Mouse (Mus musculus): ENCODE data around the gene Crip2.

Gene Crip2

DNA sequence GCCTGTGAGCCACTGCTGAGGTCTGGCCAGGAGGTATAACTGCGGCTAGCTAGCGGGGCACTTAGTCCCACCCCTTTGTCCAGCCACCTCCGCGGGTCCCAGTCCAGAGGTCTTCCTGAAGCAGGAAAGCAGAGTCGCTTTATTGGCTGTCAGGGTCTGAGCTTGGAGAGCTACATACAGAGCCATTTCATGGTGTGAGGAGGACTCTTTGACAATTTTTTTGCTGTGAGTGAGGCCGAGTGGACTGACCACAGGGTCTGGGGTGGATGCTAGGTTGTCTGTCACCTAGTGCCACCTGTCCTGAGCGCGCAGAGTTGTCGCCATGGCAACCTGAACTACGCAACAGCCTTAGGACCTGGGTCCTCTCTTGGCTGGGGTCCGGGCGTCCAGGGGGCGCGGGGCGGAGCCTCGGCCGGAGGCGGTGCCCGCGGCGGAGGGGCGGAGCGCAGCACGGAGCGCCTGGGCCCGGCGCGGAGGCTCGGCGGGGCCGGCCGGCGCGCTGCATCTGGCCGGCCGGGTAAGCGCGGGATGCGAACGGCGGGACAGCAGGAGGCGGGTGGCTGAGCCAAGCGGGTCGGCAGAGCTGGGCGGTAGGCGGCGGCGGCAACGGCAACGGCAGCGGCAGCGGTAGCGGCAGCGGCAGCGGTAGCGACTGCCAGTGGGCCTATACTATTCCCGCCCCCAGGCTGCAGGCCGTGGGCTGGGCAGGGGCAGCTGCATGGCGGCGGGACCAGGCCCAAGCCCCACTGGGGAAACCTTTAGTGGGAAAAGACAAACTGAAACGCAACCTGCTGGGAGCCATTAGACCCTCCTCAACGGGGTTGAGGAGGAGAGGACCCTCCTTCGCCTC is 45.6 kb downstream of the Crip2 start, which contains the start of gene Tmem121:
Gene Tmem121 (plus strand): TSS at position 489 of the 850 bp plus-strand sequence.
- no peak for DNase-seq (ENCODE audit: low spot score)

DNA sequence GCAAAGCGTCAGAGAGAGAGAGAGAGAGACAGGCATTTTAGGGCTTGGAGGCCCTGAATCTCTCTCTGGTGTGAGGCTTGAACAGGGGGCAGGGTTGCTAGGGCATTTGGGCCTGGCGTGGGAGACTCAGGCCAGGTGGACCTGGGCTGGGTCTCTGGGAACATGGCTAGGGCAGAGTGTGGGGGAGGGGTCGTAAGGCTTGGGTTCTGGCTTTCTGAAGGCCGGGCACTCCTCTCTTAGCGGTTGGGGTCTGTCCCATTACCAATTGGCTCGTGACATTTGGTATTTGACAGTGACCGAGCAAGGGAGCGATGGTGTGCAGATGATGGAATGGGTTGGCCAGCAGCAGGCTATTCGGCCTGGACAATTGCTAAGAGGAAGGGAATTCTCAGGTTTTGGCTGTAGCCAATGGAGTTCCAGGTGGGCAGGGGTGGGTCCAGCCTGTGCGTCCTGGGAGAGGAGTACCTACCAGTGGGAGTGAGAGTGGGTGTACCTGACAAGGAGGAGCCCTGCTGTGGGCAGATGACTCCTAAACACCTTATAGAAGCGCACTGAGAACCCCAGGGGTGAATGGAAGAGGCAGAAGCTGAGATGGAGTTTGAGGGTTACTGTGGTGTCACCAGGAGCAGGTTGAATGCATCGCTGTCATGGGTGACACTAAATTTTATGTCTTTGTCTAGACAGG is 46.4 kb downstream of the Crip2 start:
- DNase-seq (ENCODE audit: low spot score): no peak

DNA sequence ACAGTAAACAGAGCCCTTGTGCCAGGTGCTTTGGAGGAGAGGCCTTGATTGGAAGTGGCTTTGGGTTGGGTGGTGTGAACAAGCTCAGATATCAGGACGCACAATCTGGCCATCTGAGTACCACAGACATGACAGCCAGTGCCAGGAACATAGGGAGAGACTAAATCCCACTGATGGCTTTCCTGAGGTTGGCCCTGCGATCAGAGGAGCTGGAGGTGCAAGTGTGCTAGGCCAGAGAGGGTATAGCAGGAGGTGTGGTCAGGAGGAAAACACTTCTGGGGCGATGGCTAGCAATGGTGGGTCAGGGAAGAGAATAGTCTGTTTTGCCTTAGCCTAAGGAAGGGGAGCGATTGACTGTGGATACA is 47.0 kb downstream of the Crip2 start:
- no peak for DNase-seq (ENCODE audit: low spot score)

DNA sequence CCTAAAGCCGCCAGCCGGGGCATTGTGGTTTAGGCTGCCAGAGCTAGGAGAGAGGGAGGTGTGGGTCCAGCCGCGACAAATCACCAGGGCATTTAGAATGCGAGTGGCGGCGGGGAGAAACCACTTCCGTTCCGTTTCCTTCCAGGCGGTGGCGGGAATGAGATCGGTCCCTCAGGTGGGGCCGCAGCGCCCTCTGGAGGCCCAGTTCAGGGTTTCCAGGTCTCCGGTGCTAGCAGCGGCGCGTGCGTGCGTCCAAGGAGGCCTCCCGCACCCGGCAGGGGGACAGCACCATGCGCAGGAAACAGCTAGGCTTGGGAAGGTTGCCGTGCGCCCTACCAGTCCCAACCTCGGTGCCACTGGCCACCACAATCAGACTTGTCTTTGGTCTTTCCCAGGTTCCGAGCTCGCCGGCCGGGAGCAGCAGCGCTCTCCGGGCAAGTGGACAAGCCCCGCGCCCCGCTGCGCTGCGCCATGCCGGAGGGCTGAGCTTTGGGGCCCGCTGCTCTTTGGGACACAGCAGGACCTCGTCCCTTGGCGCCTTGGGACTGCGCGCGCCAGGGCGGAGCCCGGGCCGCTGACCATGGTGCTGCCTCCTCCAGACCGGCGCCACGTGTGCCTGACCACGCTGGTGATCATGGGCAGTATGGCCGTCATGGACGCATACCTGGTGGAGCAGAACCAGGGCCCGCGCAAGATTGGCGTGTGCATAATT is 47.7 kb downstream of the Crip2 start:
- peak; percentile 76 for DNase-seq (ENCODE audit: low spot score)

DNA sequence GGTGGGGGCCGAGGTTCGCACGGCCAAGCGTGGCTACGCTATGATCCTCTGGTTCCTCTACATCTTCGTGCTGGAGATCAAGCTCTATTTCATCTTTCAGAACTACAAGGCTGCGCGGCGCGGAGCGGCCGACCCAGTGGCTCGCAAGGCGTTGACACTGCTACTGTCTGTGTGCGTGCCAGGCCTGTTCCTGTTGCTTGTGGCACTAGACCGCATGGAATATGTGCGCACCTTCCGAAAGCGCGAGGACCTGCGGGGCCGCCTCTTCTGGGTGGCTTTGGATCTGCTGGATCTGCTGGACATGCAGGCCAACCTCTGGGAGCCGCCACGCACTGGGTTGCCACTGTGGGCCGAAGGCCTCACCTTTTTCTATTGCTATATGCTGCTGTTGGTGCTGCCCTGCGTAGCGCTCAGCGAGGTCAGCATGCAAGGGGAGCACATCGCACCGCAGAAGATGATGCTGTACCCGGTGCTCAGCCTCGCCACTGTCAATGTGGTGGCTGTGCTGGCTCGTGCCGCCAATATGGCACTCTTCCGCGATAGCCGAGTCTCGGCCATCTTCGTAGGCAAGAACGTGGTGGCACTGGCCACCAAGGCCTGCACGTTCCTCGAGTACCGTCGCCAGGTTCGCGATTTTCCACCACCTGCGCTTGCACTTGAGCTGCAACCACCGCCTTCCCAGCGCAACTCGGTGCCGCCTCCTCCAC is 48.5 kb downstream of the Crip2 start:
- DNase-seq (ENCODE audit: low spot score): no peak

DNA sequence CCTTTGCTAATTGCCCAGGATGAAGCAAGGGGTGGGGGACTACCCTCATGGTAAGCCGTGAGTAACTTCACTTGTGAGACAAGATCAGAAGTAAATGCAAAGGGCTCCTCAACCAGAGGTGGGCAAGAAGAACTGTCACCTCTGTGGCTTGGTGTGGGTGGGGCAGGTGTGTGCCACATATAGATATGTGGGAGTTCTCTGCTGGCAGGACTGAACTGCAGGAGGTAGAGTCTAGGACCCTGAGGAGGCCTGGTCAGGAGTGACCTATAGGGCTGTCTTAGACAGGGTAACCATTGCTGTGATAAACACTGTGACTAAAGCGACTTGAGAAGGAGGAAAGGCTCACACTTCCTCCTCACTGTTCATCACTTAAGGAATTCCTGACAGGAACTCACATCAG is 53.4 kb downstream of the Crip2 start:
- DNase-seq (ENCODE audit: low spot score): no peak
